Mouse (Mus musculus): Measurements from ENCODE around the gene P2rx5.
A peak's percentile ranks its signal among the peaks of the same experiment; 100 is the strongest.

DNA sequence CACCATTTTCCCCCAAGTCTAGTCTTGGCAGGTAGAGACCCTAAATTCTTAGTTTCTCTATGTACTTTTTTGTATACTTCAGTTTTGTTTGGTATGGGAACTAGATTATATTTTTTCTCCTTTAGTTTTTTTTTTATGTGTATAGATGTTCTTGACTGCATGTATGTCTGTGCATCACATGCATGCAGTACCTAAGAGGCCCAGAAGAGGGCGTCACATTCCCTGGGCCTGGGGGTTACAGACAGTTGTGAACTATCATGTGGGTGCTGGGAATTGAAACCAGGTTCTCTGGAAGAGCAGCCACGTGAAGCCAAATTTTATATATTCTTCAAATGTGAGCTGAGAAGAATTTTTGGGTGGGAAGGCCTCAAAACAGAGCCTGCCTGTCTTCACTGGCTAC, 59.5 kb downstream of the P2rx5 start:
- peak; percentile 49; the same call in 1 of the 2 replicates for TF ChIP-seq CTCF (IDR thresholded peaks at IDR 0.05; ENCODE audit: control insufficient read depth, insufficient read depth, insufficient replicate concordance, low read depth, low read length)
- no peak for TF ChIP-seq POLR2A (IDR thresholded peaks at IDR 0.05; ENCODE audit: control insufficient read depth, low read depth, low read length)
